Mouse (Mus musculus) bone marrow macrophage, adult 2 months (primary cell): ENCODE results near the gene Mtor. TPM values are rescaled to one million over a fixed set of nuclear protein-coding genes. Genes with fewer than 3 reads are reported as not detected.

ENCODE experiments used
- H3K27ac ChIP-seq: 2 replicates; pipeline ENCODE4 v1.5.1; 2012; ENCODE audit warnings: low read depth, low read length; ENCODE audit not compliant: insufficient read depth
- H3K4me1 ChIP-seq: 2 replicates; pipeline ENCODE4 v1.6.1; 2012; ENCODE audit warnings: low read length; ENCODE audit not compliant: control insufficient read depth, insufficient read depth
- H3K4me3 ChIP-seq: 2 replicates; pipeline ENCODE4 v1.5.1; 2012; ENCODE audit warnings: mild to moderate bottlenecking, low read length, moderate library complexity; ENCODE audit not compliant: insufficient read depth
- CTCF ChIP-seq: IDR thresholded peaks from 2 replicates; pipeline ENCODE4 v1.5.1; 2012; ENCODE audit warnings: low read depth, mild to moderate bottlenecking, low read length, moderate library complexity
- POLR2A ChIP-seq: IDR thresholded peaks from 2 replicates; pipeline ENCODE4 v1.6.1; 2012; ENCODE audit warnings: mild to moderate bottlenecking, low read depth, low read length, borderline replicate concordance
- polyA plus RNA-seq: library from polyadenylated mRNA; stranded (reverse); fragments of >200 nt; gene quantifications from 2 replicates; pipeline ENCODE4 v1.2.4, GENCODE M21; 2012; ENCODE audit not compliant: missing spikeins, insufficient read depth, insufficient read length

Gene Mtor
- polyA plus RNA-seq, 1 experiment = 14.1 TPM

DNA sequence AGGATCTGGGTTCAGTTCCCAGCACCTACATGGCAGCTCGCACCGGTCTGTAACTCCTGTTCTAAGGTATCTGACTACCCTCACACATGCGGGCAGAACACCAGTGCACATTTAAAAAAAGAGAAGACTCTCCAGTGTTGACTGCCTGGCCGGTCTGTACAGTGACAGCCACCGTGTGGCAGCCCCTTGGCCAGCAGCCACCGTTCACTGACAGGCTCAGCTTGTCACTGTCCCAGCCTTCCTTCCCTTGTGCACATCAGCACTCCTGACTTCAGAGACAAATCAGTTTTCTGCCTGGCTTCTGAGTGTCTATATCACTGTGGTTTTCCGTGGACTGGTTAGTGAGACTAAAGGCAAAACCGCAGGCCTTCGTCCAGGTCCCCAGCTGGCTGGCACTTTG lies 140.4 kb downstream of the Mtor start:
- no peak for TF ChIP-seq CTCF
- TF ChIP-seq POLR2A = no peak
- H3K4me1 ChIP-seq = peaks cover 13% of the 10 kb centered on the region
- H3K4me3 ChIP-seq = no peak overlapping the region
- no peak overlapping the region for H3K27ac ChIP-seq

DNA sequence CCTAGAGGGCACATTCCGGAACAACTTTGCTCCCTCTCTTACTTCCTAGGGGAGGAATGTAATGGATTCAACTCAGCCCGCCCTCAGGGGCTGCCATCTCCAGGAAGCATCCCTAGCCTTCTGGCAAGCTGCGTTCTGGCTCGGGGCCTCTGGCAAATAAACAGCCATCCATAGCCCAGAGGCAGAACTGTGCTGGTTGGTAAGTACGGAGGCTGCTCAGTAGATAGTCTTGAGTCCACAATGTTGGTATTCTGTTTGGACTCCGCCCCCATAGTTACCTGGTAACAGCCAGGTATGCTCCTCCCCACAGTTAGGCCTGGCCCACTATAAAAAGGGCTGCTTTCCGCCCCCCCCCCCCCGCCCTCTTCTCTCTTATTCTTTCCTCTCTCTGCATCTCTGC lies 141.2 kb downstream of the Mtor start:
- Histone ChIP-seq H3K27ac (no peak overlapping the region), H3K4me1 (peaks cover 13% of the 10 kb centered on the region)
- TF ChIP-seq POLR2A = no peak
- TF ChIP-seq CTCF = no peak

DNA sequence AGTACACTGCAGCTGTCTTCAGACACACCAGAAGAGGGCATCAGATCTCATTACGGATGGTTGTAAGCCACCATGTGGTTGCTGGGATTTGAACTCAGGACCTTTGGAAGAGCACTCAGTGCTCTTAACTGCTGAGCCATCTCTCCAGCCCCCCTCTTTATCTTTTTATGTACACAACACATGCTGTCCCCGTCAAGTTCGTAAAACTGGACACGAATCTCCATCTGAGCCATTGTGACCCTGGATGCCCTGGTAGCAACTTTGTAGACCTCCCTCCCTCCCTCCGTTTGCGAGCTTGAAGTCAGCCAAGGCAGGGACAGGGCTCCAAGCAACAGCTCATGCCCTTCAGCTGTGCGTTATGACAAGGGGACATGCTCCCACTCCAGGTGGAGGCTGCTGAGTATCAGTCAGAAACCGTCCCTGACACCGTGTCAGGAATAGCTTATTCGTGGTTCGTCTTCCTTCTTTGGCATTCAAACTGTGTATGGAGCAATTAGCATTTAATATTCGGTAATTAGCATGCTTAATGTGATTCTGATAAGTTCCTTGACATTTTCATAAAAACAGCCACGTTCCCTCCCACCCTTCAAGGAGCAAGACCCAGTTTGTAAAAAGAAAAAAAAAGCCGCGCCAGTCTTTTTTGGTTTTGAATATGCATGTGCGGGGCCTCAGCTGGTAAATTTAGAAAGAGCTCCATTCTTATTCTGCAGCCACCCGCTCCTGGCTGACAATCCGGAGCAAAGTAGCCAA lies 142.2 kb downstream of the Mtor start:
- peak overlapping the region; percentile 64 for H3K27ac ChIP-seq
- H3K4me1 ChIP-seq = peaks cover 13% of the 10 kb centered on the region
- H3K4me3 ChIP-seq = peak overlapping the region; percentile 72
- TF ChIP-seq CTCF (no peak), POLR2A (no peak)

More for the DNA sequence above, 141.2 kb downstream of the Mtor start:
- H3K4me3 ChIP-seq = no peak overlapping the region

DNA sequence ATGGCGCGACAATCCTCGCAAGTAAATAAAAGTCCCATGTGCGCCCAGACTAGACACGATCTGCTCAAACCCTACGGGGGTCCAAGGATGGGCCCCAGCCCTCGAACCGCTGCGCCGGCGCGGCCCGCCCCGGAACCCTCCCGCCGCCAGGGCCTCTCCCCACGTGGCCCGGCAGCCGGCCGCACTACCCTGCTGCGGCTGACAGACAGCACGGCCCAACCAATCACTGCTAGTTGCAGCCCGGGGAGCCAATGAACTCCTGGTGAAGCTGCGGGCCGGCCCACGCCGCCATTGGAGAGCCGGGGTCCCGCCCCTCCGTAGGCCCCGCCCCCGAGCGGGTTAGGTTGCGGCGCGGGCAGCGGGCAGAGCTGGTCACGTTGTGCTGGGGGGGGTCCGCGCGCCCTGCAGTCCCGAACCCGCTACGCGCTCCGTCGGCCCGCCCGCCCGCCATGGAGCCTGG lies 142.8 kb downstream of the Mtor start, which contains the start of gene Srm:
Gene Srm, plus strand, starts transcription at position 333 of the 460 bp plus-strand sequence.
- peak within 1 kb of the TSS; percentile 67 for H3K27ac ChIP-seq
- H3K4me1 ChIP-seq = peaks cover 13% of the 10 kb centered on the region
- peak within 1 kb of the TSS; percentile 76 for H3K4me3 ChIP-seq
- TF ChIP-seq POLR2A (no peak), CTCF (no peak)

DNA sequence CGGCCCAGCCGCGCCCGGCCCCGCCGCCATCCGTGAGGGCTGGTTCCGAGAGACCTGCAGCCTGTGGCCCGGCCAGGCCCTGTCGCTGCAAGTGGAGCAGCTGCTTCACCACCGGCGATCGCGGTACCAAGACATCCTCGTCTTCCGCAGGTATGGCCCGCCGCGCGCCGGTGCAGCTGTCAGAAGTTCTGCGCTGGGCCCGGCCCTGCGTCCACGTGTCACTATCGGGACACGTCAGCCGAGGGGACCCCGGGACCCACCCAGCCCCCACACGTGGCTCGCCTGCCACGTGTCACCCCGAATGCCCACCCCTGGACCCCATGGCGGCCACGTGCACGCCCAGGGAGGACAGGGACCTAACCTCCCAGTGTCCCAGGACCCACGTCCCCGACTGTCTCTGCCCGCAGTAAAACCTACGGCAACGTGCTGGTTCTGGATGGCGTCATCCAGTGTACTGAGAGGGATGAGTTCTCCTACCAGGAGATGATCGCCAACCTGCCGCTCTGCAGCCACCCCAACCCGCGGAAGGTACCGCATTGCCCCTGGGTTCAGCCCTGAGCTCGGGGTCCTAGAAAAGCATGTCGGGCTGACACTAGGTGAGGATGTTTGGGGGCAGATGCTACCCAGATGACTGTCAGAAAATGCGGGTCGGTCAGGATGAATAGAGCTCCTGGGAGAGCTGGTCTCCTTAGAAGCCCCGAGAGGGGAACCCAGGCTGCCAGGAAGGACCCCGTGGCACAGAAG lies 143.4 kb downstream of the Mtor start:
- peak overlapping the region; percentile 76 for H3K4me3 ChIP-seq
- TF ChIP-seq CTCF = no peak
- TF ChIP-seq POLR2A = no peak
- peaks cover 12% of the 10 kb centered on the region for H3K4me1 ChIP-seq
- H3K27ac ChIP-seq = peak overlapping the region; percentile 67

DNA sequence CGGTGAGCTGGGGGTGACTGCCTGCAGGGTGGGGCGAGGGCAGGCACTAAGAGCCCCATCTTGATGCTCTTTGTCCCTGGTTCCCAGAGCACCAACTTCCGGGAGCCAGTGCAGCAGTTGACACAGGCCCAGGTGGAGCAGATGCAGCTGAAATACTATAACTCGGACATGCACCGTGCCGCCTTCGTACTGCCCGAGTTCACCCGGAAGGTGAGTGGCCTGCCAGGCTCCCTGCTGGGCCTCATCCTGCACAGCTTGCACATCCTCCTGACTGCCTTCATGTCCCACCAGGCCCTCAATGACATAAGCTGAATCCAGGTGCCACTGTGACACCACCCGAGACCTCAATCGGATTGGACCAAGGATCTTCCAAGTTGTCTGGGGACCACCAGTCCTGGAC lies 145.6 kb downstream of the Mtor start:
- Histone ChIP-seq H3K4me1 (peaks cover 15% of the 10 kb centered on the region), H3K27ac (no peak overlapping the region), H3K4me3 (no peak overlapping the region)
- TF ChIP-seq CTCF = no peak
- TF ChIP-seq POLR2A = no peak

DNA sequence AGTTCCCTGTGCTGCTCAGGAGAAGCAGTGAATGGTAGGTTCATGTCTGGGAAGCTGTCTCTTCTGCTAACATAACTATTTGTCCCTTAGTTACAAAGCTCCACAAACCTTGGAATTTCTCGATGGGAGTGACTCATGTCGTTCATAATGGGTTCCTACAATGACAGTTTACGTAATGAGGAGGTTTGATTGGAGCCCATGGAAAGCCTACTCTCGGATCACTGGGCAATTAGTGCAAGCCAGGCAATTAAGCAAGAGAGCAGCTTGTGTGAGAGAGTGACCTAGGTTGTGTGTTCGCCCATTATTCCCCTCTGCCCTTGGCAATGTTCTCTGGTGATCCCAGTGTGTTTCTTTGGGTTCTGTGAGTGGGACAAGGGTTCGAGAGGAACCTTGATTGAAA lies 147.5 kb downstream of the Mtor start:
- H3K27ac ChIP-seq = no peak overlapping the region
- no peak overlapping the region for H3K4me3 ChIP-seq
- no peak for TF ChIP-seq CTCF
- no peak for TF ChIP-seq POLR2A
- peaks cover 20% of the 10 kb centered on the region for H3K4me1 ChIP-seq

DNA sequence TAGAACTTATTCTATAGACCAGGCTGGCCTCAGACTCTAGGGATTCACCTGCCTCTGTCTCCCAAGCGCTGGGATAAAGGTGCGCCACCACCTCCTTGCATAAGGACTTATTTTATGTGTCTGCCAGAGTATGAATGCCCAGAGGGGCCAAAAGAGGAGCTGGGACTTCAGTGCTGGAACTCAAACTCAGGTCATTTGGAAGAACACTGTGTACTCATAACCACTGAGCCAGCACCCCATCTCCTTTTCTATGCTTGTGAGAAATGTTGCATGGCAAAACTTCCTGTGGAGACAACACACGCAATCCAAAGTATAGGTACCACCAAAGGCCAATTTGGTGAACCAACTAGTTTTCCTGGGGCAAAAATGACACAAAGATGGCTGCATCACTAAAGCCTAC lies 148.3 kb downstream of the Mtor start:
- TF ChIP-seq POLR2A = no peak
- no peak for TF ChIP-seq CTCF
- Histone ChIP-seq H3K27ac (no peak overlapping the region), H3K4me1 (peaks cover 24% of the 10 kb centered on the region), H3K4me3 (no peak overlapping the region)

DNA sequence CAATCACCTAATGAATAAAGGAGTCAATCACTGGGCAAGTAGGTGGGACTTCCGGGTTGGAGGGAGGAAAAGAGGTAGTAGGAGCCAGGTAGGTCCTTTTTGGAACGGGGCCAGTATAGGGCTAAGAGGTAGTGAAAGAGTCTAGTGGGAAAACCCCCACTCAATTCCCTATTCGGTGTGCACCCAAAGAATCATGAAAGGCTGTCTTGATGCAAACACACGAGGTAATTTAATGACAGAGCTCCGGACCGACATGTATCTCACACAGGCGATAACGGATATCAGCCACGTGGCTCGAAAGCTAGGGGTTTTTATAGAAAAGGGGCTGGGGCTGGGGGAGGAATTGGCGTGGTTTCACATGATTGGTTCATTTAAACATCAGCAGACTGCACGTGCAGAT lies 150.4 kb downstream of the Mtor start:
- no peak overlapping the region for H3K27ac ChIP-seq
- H3K4me3 ChIP-seq = no peak overlapping the region
- peaks cover 22% of the 10 kb centered on the region for H3K4me1 ChIP-seq
- no peak for TF ChIP-seq POLR2A
- no peak for TF ChIP-seq CTCF

DNA sequence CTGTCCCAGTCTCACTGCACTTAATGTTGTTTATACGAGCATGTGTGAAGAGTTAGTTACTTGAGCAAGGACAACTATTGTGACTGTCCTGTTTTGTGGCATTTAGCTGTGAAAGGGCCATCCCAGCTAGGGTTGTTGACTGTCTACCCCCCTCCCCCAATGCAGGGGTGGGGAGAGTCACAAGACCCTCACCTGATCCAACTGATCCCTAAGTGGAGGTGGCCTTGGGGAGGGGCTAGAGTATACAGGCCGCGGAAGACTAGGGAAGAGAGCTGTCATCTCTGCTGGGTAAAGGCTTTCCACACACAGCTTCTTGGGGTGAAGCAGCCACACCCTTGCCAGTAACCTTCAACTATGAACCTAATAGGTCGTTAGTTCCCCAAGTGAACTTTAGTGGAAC lies 151.9 kb downstream of the Mtor start:
- peaks cover 24% of the 10 kb centered on the region for H3K4me1 ChIP-seq
- no peak overlapping the region for H3K27ac ChIP-seq
- no peak overlapping the region for H3K4me3 ChIP-seq
- no peak for TF ChIP-seq CTCF
- TF ChIP-seq POLR2A = no peak
